Mouse (Mus musculus): ENCODE results near the gene Clpb.
"Not testable (repeated sequence)": the region's sequence is repeated elsewhere in the genome, so short reads cannot be mapped to it uniquely, and the experiment has no call there.

- not testable (repeated sequence) for TF ChIP-seq POLR2A (IDR thresholded peaks at IDR 0.05; ENCODE audit: borderline replicate concordance, control insufficient read depth, low read depth, low read length); CTCF (IDR thresholded peaks at IDR 0.05; ENCODE audit: control insufficient read depth, insufficient read depth, low read length)
Observed at GRCm38 (mm10) chr7:101627166-101627565, 36.3 kb upstream of the Clpb start.

All from bone marrow, adult 2 months (tissue).